Mouse (Mus musculus): ENCODE data around the gene Uqcc3.
A peak's percentile ranks its signal among the peaks of the same experiment; 100 is the strongest.

- TF ChIP-seq CTCF (IDR thresholded peaks at IDR 0.05; ENCODE audit: borderline replicate concordance, extremely low read depth, insufficient read depth, insufficient read length) (no peak), POLR2A (IDR thresholded peaks at IDR 0.05; ENCODE audit: borderline replicate concordance, extremely low read depth, insufficient read depth, insufficient read length, poor library complexity, severe bottlenecking) (peak; percentile 56; the same call in 1 of the 2 replicates)
Measured at GRCm38 (mm10) chr19:8880311-8881033, at the start of gene Uqcc3.
